8 mouse cellular contexts compared by ENCODE assay signal in genomic region chr11:116647340-116647991, GRCm38 (mm10). TPM values are rescaled to one million over a fixed set of nuclear protein-coding genes. Genes with fewer than 3 reads are reported as not detected.
DNase-seq lines count a peak whose midpoint lies in the region; ATAC-seq lines count a peak whose summit lies in the region.

No protein-coding gene starts in this region.

- peak; percentile 62 for DNase-seq in urinary bladder, postnatal 14 days (ENCODE audit: low spot score)
- no peak for DNase-seq in urinary bladder, postnatal 25 days (ENCODE audit: low spot score)
- peak; percentile 89 for DNase-seq in heart, adult 9 months (ENCODE audit: low spot score in 2 of 2)
- DNase-seq in right cerebral cortex, postnatal 4 days: no peak
- DNase-seq in layer of hippocampus, adult 9-10 months (ENCODE audit: low spot score): no peak

- H3K9me3 ChIP-seq in limb, embryonic 15.5 days: no peaks in the 10 kb centered on the region
- no peaks in the 10 kb centered on the region for H3K9me3 ChIP-seq in midbrain, embryonic 16.5 days (replicated peaks; ENCODE audit: control insufficient read depth, low read length, poor library complexity, severe bottlenecking)

- WGBS in limb, embryonic 15.5 days: 35% methylated on average over 11 of the region's 11 CpGs
- WGBS in midbrain, embryonic 16.5 days: 61% methylated on average over 10 of the region's 11 CpGs

- no peak overlapping the region for H3K4me2 ChIP-seq in limb, embryonic 15.5 days
- H3K4me2 ChIP-seq in midbrain, embryonic 16.5 days (ENCODE audit: low read length): no peak overlapping the region

- peaks cover 62% of the 10 kb centered on the region for H3K4me1 ChIP-seq in limb, embryonic 15.5 days
- H3K4me1 ChIP-seq in midbrain, embryonic 16.5 days (ENCODE audit: control insufficient read depth, insufficient read depth, low read length): peaks cover 14% of the 10 kb centered on the region

- peaks cover 16% of the 10 kb centered on the region for H3K27me3 ChIP-seq in limb, embryonic 15.5 days
- H3K27me3 ChIP-seq in midbrain, embryonic 16.5 days (ENCODE audit: control insufficient read depth, insufficient read depth, low read depth, low read length): no peaks in the 10 kb centered on the region

- peak overlapping the region; percentile 50 for H3K27ac ChIP-seq in limb, embryonic 15.5 days
- H3K27ac ChIP-seq in midbrain, embryonic 16.5 days (ENCODE audit: low read length): no peak overlapping the region

- no peak overlapping the region for H3K4me3 ChIP-seq in limb, embryonic 15.5 days
- no peak overlapping the region for H3K4me3 ChIP-seq in midbrain, embryonic 16.5 days (ENCODE audit: low read depth, low read length)

- ATAC-seq in limb, embryonic 15.5 days (ENCODE audit: insufficient number of reproducible peaks, low FRiP score, low TSS enrichment, low read depth): no peak
- no peak for ATAC-seq in midbrain, embryonic 16.5 days
- no peak for ATAC-seq in granulocyte monocyte progenitor cell, adult 5-6 weeks (replicated peaks; ENCODE audit: poor library complexity, severe bottlenecking)

- H3K36me3 ChIP-seq in limb, embryonic 15.5 days: no peaks in the 10 kb centered on the region
- no peaks in the 10 kb centered on the region for H3K36me3 ChIP-seq in midbrain, embryonic 16.5 days (ENCODE audit: control insufficient read depth, insufficient read depth, low read length)

- no peak overlapping the region for H3K9ac ChIP-seq in limb, embryonic 15.5 days
- no peak overlapping the region for H3K9ac ChIP-seq in midbrain, embryonic 16.5 days (ENCODE audit: low read depth, low read length)

RNA-seq across cellular contexts. Expression of gene Prcd, which starts 5.9 kb away (rescaled TPM):
- 1.9 and 2.6 TPM in 2 replicates for polyA plus RNA-seq in limb, embryonic 15.5 days (2015; fragmentation: Nextera tagmentation; extraction: Ambion mirVana)
- 3.7 and 4.4 TPM in 2 replicates for polyA plus RNA-seq in midbrain, embryonic 16.5 days (2015; fragmentation: Nextera tagmentation; extraction: Ambion mirVana)
- total RNA-seq in granulocyte monocyte progenitor cell, adult 5-6 weeks (2014; fragmentation: Nextera tagmentation): not detected in 2 replicates
- not detected in 2 replicates for total RNA-seq in granulocyte monocyte progenitor cell, adult 5-6 weeks (2017)

RNA-seq across cellular contexts. Expression of gene Cygb, which starts 6.6 kb away (rescaled TPM):
- 20.1 and 22.2 TPM in 2 replicates for polyA plus RNA-seq in limb, embryonic 15.5 days (2015; fragmentation: Nextera tagmentation; extraction: Ambion mirVana)
- polyA plus RNA-seq in midbrain, embryonic 16.5 days (2015; fragmentation: Nextera tagmentation; extraction: Ambion mirVana): 26.4 and 29.3 TPM in 2 replicates
- not detected in 2 replicates for total RNA-seq in granulocyte monocyte progenitor cell, adult 5-6 weeks (2014; fragmentation: Nextera tagmentation)
- not detected in 2 replicates for total RNA-seq in granulocyte monocyte progenitor cell, adult 5-6 weeks (2017)

RNA-seq across cellular contexts. Expression of gene Rhbdf2, which starts 20.6 kb away (rescaled TPM):
- 7.1 and 8.2 TPM in 2 replicates for polyA plus RNA-seq in limb, embryonic 15.5 days (2015; fragmentation: Nextera tagmentation; extraction: Ambion mirVana)
- polyA plus RNA-seq in midbrain, embryonic 16.5 days (2015; fragmentation: Nextera tagmentation; extraction: Ambion mirVana): 0.93 and 1.2 TPM in 2 replicates
- total RNA-seq in granulocyte monocyte progenitor cell, adult 5-6 weeks (2014; fragmentation: Nextera tagmentation): 7.3 and 8.6 TPM in 2 replicates
- 2.9 TPM in 2 replicates for total RNA-seq in granulocyte monocyte progenitor cell, adult 5-6 weeks (2017)

Comparison
In these comparisons a context has a peak if more than half of its experiments do, and no peak if none do; other contexts are left out.
1. DNase-seq: peak in urinary bladder, postnatal 14 days (single experiment) and heart, adult 9 months (2 of 2); none in urinary bladder, postnatal 25 days (single experiment), right cerebral cortex, postnatal 4 days (single experiment) and layer of hippocampus, adult 9-10 months (single experiment).